Mouse (Mus musculus): ENCODE measurements around the gene Dmap1. TPM values are rescaled to one million over a fixed set of nuclear protein-coding genes. Genes with fewer than 3 reads are reported as not detected.

The Dmap1 gene
- polyA plus RNA-seq, 1 experiment from 2014 or later, result 46.6 TPM

DNA sequence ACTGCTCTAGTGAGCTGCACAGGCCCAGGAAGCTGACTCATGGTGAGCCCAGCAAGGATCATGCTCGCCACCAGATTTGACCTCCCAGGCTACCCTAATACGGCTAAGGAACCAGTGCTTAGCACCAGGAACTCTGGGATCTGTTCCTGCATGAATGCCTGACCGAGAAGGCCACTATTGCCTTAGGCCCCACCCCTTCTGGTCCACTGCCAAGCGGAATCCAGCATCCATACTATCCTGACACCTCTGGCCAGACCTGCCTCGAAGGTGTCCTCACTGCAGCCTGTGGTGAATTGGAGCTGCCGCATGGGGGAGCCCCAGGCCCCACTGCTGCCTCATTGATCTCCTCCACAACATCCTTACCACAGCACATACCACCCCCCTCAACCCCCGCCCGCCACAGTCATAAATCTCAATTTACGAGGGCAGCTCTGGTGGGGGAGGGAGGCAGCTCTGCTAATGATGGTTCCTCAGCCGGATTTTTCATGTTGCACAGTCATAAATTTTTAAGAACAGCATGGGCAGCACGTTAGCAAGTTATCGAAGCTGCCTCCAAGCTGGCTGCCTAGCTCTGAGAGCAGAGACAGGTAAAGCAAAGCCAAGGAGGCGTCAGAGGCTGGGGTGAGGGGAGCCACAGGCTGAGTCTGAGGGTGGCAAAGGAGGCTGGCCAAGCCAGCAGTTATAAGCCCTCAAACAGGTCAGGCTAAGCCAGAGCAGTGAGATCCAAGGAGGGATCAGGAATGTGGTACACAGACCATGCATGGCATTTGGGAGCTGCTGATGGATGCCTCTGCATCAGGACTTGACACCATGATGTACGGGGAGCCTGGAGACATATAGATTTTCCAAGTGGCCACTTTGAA lies 23.3 kb downstream of the Dmap1 start:
- DNase-seq (ENCODE audit: low spot score) (peak; percentile 78), ATAC-seq (replicated peaks; ENCODE audit: low FRiP score, low read depth) (peak; percentile 83)
- H3K9ac ChIP-seq (ENCODE audit: low read depth, low read length), result no peak overlapping the region
- H3K27me3 ChIP-seq (ENCODE audit: insufficient read depth, low read length), result no peaks in the 10 kb centered on the region
- WGBS, result 21% methylated on average over 14 of the region's 14 CpGs
- H3K4me2 ChIP-seq (ENCODE audit: low read length), result no peak overlapping the region
- TF ChIP-seq CTCF (IDR thresholded peaks at IDR 0.05; ENCODE audit: low read depth), result peak; percentile 72
- H3K36me3 ChIP-seq (ENCODE audit: insufficient read depth, low read length), result no peaks in the 10 kb centered on the region
- H3K9me3 ChIP-seq (replicated peaks; ENCODE audit: low read length), result no peaks in the 10 kb centered on the region
- H3K27ac ChIP-seq, result no peak overlapping the region
- H3K4me3 ChIP-seq (replicated peaks; ENCODE audit: low read depth, low read length), result no peak overlapping the region
- peaks cover 11% of the 10 kb centered on the region for H3K4me1 ChIP-seq (replicated peaks; ENCODE audit: insufficient read depth, low read length)

GRCm38 (mm10) chr4:117657646-117658045 lies 24.4 kb downstream of the Dmap1 start:
- no peaks in the 10 kb centered on the region for H3K27me3 ChIP-seq (ENCODE audit: insufficient read depth, low read length)
- H3K9ac ChIP-seq (ENCODE audit: low read depth, low read length), result no peak overlapping the region
- ATAC-seq (replicated peaks; ENCODE audit: low FRiP score, low read depth) (no peak), DNase-seq (ENCODE audit: low spot score) (no peak)
- H3K9me3 ChIP-seq (replicated peaks; ENCODE audit: low read length), result no peaks in the 10 kb centered on the region
- no peak overlapping the region for H3K4me2 ChIP-seq (ENCODE audit: low read length)
- no peaks in the 10 kb centered on the region for H3K36me3 ChIP-seq (ENCODE audit: insufficient read depth, low read length)
- no peak for TF ChIP-seq CTCF (IDR thresholded peaks at IDR 0.05; ENCODE audit: low read depth)
- H3K4me3 ChIP-seq (replicated peaks; ENCODE audit: low read depth, low read length), result no peak overlapping the region
- WGBS, result 79% methylated on average over 4 of the region's 4 CpGs
- no peak overlapping the region for H3K27ac ChIP-seq
- H3K4me1 ChIP-seq (replicated peaks; ENCODE audit: insufficient read depth, low read length), result peaks cover 11% of the 10 kb centered on the region

DNA sequence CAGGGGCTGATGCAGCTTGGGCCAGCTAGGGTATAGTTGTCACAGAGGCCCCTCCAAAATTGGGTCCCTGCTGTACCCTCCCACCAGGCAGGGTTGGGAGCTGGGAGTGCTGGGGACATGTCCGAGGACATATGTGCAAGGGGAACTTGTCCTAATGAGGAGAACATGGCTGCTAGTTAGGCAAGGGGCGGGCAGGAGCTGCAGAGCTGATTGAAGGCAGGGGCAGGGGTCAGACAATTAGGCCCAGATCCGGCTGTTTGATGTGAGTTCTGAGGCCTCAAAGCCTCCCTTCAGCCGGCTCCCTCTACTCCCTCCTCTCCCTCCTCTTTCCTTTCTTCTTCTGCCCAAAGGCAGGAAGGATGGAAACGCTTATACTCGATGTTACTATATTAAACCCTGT lies 25.1 kb downstream of the Dmap1 start:
- Histone ChIP-seq H3K4me1 (replicated peaks; ENCODE audit: insufficient read depth, low read length) (peaks cover 11% of the 10 kb centered on the region), H3K9ac (ENCODE audit: low read depth, low read length) (no peak overlapping the region), H3K9me3 (replicated peaks; ENCODE audit: low read length) (no peaks in the 10 kb centered on the region), H3K4me3 (replicated peaks; ENCODE audit: low read depth, low read length) (no peak overlapping the region), H3K27me3 (ENCODE audit: insufficient read depth, low read length) (no peaks in the 10 kb centered on the region), H3K36me3 (ENCODE audit: insufficient read depth, low read length) (no peaks in the 10 kb centered on the region), H3K4me2 (ENCODE audit: low read length) (no peak overlapping the region), H3K27ac (no peak overlapping the region)
- no peak for TF ChIP-seq CTCF (IDR thresholded peaks at IDR 0.05; ENCODE audit: low read depth)
- WGBS, result 39% methylated on average over 6 of the region's 6 CpGs
- DNase-seq (ENCODE audit: low spot score) (peak; percentile 39), ATAC-seq (replicated peaks; ENCODE audit: low FRiP score, low read depth) (no peak)

GRCm38 (mm10) chr4:117655500-117655863 lies 26.6 kb downstream of the Dmap1 start:
- ATAC-seq (replicated peaks; ENCODE audit: low FRiP score, low read depth), result no peak
- Histone ChIP-seq H3K27ac (no peak overlapping the region), H3K9ac (ENCODE audit: low read depth, low read length) (no peak overlapping the region), H3K4me3 (replicated peaks; ENCODE audit: low read depth, low read length) (no peak overlapping the region), H3K27me3 (ENCODE audit: insufficient read depth, low read length) (no peaks in the 10 kb centered on the region), H3K36me3 (ENCODE audit: insufficient read depth, low read length) (0 out of 2 replicates have a peak, but pooled peaks cover 4% of the 10 kb centered on the region), H3K4me2 (ENCODE audit: low read length) (no peak overlapping the region), H3K9me3 (replicated peaks; ENCODE audit: low read length) (no peaks in the 10 kb centered on the region), H3K4me1 (replicated peaks; ENCODE audit: insufficient read depth, low read length) (peaks cover 14% of the 10 kb centered on the region)
- WGBS, result 84% methylated on average over 5 of the region's 5 CpGs
- no peak for TF ChIP-seq CTCF (IDR thresholded peaks at IDR 0.05; ENCODE audit: low read depth)
- no peak for DNase-seq (ENCODE audit: low spot score)

DNA sequence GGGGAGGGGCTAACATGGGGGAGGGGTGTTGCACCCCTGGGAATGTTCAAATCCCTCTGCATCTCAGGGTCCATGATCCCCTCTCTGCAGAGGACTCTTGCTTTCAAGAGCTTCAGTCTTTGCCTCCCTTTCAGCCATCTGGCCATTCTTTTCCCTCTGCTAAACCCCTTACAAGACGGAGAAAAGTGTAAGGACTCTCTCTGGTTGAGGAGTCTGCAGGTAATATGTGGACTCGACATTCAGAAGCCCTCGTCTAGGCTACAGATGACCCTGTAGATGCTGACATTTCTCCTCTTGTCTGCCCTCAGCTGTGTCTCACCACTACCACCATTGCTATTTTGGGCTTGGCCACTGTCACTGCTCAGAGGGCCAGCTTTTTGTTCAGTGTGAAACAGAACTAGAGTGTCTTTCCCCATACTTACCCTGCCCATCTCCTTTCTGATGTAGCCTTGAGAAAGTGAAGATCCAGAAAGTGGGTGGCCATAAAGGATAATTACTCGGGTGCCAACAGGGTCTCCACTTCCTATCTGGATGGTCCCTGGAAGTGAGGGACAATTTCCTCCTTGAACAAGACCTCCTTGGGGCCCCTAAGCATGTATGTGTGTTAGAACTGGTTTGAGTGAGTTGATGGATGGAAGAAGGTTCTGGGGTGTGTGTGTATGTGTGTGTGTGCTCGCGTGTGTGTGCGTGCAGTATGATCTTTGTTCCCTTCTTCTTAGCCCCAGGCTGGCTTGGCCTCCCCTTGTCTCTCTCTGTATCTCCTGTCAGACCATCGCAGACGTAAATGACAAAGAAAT lies 27.2 kb downstream of the Dmap1 start:
- no peak overlapping the region for H3K4me3 ChIP-seq (replicated peaks; ENCODE audit: low read depth, low read length)
- no peak for TF ChIP-seq CTCF (IDR thresholded peaks at IDR 0.05; ENCODE audit: low read depth)
- WGBS, result 79% methylated on average over 9 of the region's 9 CpGs
- no peaks in the 10 kb centered on the region for H3K9me3 ChIP-seq (replicated peaks; ENCODE audit: low read length)
- no peak overlapping the region for H3K4me2 ChIP-seq (ENCODE audit: low read length)
- H3K36me3 ChIP-seq (ENCODE audit: insufficient read depth, low read length), result 0 out of 2 replicates have a peak, but pooled peaks cover 8% of the 10 kb centered on the region
- DNase-seq (ENCODE audit: low spot score) (no peak), ATAC-seq (replicated peaks; ENCODE audit: low FRiP score, low read depth) (no peak)
- peaks cover 14% of the 10 kb centered on the region for H3K4me1 ChIP-seq (replicated peaks; ENCODE audit: insufficient read depth, low read length)
- H3K27ac ChIP-seq, result no peak overlapping the region
- no peaks in the 10 kb centered on the region for H3K27me3 ChIP-seq (ENCODE audit: insufficient read depth, low read length)
- no peak overlapping the region for H3K9ac ChIP-seq (ENCODE audit: low read depth, low read length)

GRCm38 (mm10) chr4:117654016-117654702 lies 27.9 kb downstream of the Dmap1 start:
- H3K27me3 ChIP-seq (ENCODE audit: insufficient read depth, low read length), result no peaks in the 10 kb centered on the region
- H3K4me2 ChIP-seq (ENCODE audit: low read length), result no peak overlapping the region
- WGBS, result 51% methylated on average over 10 of the region's 10 CpGs
- H3K4me1 ChIP-seq (replicated peaks; ENCODE audit: insufficient read depth, low read length), result peaks cover 12% of the 10 kb centered on the region
- no peak overlapping the region for H3K4me3 ChIP-seq (replicated peaks; ENCODE audit: low read depth, low read length)
- no peaks in the 10 kb centered on the region for H3K9me3 ChIP-seq (replicated peaks; ENCODE audit: low read length)
- no peak for TF ChIP-seq CTCF (IDR thresholded peaks at IDR 0.05; ENCODE audit: low read depth)
- DNase-seq (ENCODE audit: low spot score), result no peak
- no peak for ATAC-seq (replicated peaks; ENCODE audit: low FRiP score, low read depth)
- H3K36me3 ChIP-seq (ENCODE audit: insufficient read depth, low read length), result 0 out of 2 replicates have a peak, but pooled peaks cover 8% of the 10 kb centered on the region
- H3K27ac ChIP-seq, result no peak overlapping the region
- H3K9ac ChIP-seq (ENCODE audit: low read depth, low read length), result no peak overlapping the region

Measured in kidney, postnatal 0 days (tissue).